Mouse (Mus musculus) brain, adult 2 months (tissue): ENCODE results near the gene Ttc4.

Experiments
- DNase-seq: peaks from one replicate; pipeline ENCODE4 v3.0.0; 2011; ENCODE audit warnings: low read depth, low spot score

Ttc4 gene

GRCm38 (mm10) chr4:106650833-106651527 is 27.8 kb downstream of the Ttc4 start, which contains the start of gene Pars2:
Gene Pars2 (plus strand): TSS chr4:106651069.
- peak; percentile 99 for DNase-seq

- DNase-seq = no peak
Measured at GRCm38 (mm10) chr4:106647137-106647536, 31.6 kb downstream of the Ttc4 start.

DNA sequence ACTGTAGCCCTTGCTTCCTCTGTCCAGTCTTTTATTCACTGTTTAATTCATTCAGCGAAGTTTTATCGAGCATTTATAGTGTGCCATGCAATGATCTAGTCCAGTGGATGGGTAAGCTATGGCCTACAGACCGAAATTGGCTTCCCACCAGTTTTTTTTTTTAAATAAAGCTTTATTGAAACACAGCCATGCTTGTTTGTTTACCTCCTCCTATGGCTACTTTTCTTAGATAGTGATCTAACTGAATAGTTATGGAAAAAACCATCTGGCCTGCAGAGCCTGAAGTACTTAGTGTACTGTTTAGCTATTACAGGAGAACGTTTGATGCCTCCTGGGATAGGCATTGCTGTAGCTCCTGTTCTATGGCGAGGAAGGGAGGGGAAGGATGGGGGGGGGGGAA is 32.9 kb downstream of the Ttc4 start:
- no peak for DNase-seq

GRCm38 (mm10) chr4:106644218-106644610 is 34.5 kb downstream of the Ttc4 start:
- DNase-seq = no peak

GRCm38 (mm10) chr4:106643483-106644217 is 35.1 kb downstream of the Ttc4 start:
- DNase-seq = peak; percentile 47

GRCm38 (mm10) chr4:106634086-106634479 is 44.7 kb downstream of the Ttc4 start:
- peak; percentile 53 for DNase-seq

DNA sequence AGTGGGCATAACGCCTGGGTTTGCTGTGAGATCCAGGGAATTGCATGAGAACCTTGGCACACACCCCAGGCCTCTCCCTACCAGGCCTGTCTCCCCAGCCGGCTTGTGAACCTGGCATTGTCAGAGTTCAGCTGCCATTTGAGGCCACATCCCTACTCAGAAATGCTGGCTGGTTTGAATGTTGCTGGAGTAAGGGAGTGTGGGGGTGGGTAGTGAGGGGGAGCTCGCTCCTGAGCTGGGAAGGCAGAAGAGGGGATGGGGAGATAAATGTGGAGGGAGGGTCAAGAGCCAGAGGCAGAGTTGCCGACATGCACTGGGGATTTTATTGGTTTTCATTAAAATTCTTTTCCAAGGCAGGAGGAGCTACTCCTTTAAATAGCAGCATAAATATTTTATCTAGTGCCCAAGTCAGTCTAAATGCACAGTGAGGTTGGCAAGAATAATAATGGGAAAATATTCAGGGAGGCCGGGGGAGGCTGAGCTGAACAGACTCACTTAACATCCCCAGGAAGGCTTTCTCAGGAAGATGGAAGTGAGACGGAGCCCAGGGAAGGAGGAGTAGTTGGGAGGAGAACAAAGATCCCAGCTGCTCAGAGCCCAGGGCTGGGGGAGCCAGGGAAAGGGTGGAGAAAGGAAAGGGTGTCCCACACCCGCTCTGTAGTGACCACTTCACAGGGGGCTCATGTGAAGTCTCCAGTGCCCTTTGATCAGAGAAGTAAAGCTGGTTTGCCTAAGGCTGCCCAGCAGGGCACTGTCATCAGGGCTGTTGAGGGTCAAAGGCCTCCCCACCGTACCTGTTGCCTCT is 45.3 kb downstream of the Ttc4 start:
- peak; percentile 62 for DNase-seq

DNA sequence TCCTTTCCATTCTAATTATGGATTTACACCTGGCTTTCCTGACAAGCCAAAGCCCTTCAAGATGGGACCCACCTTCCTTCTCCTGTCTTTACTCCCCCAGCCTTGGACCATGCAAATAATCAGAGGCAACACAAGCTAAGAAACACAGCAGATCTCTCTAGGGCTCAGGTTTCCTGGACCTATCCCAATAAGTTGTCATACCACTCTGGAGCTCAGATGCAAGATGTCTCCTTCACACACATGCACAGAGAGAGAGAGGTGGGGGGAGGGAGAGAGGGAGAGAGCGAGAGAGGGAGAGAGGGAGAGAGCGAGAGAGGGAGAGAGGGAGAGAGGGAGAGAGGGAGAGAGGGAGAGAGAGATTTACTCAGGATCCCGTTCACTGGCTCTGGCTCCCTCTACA is 46.4 kb downstream of the Ttc4 start:
- peak; percentile 56 for DNase-seq

DNA sequence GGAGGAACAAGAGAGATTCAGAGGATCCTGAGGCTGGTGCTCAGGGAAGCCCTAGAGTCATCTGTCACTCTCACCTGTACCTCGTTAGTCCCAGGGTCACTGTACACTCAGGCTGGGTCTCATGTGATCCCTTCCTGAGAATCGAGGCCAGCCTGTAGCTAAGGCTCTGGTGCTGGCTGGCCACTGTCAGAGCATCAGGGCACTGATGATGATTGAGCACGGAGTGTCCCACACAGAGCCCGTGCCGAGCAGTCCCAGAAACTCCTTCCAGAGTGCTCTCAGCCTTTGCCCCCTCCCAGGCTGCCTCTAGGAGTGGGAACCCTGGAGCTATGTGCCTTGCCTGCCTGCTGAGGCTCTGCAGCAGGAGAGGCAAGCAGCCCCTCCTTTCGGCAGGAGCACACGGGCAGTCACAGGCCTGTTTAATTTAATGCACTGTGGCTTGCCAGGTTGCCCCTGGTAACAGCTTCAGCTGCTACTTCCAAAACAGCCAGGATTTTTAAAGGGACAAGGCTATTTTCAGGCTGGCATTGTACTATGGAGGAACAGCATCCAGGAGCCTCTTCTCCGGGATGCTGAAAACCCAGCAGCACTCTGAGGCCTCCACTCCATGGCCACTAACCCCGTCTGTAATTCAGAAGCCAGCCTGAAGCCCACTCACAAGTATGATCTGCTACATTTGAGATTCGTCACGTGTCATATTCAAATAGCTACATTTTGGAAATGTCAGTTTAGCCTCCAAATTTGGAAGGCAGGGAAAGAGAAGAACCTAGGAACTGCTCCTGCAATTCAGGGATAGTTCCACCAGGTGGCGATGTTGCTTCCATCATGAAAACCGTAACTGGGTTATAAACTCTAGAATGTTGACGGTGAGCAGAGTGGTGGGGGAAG is 48.2 kb downstream of the Ttc4 start:
- DNase-seq = peak; percentile 95

DNA sequence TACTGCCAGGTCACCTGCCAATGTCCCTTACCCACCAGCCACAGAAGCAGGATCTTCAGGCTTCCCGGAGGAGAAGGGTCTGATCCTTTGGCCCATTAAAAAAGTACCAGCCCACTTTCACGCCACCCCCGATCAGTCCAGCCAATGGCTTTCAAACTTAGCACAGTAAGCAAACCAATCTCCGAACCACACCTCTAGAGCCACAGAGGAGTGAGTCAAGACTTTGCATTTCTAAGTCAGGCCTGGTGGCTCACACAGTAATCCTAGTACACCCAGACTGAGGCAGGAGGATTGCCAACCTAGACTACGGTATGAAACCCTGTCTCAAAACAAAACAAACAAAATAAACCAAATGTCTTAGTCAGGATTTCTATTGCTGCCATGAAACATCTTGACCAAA is 49.4 kb downstream of the Ttc4 start:
- DNase-seq = no peak

GRCm38 (mm10) chr4:106628650-106629360 is 49.9 kb downstream of the Ttc4 start:
- no peak for DNase-seq

- DNase-seq = no peak
Measured at GRCm38 (mm10) chr4:106627809-106628208, 50.9 kb downstream of the Ttc4 start.

DNA sequence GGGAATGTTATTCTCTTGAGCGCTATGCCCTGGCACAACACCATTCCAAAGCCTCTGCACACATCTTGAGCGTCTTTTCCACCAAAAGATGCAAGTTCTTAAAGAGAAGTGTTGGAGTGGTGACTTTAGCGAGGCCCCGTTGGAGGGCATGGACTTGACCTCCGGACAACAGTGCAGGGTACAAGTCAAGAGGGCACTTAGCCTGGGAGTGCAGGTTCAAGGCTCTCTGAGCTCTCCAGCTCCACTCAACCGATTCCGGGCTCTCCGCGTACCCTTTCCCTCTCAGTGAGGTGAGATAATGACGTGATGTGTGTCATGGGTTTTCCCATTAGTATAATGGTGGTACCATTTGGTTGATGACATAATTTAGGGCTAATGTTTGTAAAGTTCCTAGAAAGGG is 54.5 kb downstream of the Ttc4 start:
- DNase-seq = no peak

DNA sequence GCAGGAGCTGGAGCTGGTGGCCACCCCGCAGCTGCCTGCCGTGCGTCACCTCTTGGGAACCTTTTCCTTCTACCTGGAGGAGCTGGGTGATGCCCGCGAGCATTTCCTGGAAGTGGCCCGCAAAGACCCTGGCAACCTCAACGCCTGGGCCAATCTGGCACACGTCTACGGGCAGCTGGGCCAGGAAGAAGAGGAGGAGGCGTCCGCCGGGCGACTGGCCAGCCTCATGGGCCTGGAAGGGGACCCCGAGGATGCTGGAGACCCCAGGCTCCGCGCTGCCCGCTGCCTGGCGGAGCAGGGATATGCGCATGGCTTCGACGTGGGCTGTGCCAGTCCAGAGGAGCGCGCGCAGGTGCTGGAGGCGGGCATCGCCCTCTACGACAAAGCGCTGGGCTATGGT is 56.0 kb downstream of the Ttc4 start:
- DNase-seq = no peak

- no peak for DNase-seq
Measured at GRCm38 (mm10) chr4:106622030-106622493, 56.7 kb downstream of the Ttc4 start, which contains the start of gene Ttc22. Gene Ttc22 (plus strand): TSS chr4:106622432.

DNA sequence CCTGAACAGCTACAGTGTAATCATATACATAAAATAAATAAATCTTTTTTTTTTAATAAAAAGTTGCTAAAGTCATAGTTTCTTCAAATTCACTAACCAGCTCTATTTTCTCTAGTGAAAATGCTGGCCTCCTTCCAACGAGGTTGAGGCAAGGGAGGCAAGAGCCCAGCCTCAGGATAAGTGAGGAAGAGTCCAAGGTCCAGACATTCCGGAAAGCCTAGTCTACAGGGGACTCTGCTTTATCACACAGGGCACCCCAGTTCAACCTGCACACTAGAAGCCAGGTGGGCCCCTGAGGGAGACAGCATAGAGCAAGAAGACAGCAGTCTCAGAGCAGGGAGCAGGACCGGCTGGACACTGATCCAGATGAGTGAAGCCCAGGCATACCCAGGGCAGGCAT is 57.3 kb downstream of the Ttc4 start:
- no peak for DNase-seq

DNA sequence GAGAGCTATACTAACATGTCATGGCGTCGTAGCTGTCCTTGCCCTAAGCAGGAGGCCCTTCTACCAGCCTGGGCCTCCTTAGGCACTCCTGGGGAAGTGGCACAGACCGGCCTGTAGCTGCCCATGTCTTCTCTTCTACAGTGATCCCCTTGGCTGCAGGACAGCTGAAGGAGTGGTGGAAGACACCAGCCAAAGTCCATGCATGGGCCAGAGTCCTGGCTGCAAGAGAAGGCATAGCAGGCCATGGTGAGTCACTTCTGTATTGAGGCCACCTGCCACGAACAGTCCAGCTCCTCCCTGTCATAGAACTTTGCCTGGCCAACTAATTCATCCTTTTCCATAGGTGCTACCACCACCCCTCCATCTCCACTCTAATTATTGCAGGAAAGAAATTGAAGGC is 59.8 kb downstream of the Ttc4 start:
- no peak for DNase-seq

GRCm38 (mm10) chr4:106617056-106617455 is 61.7 kb downstream of the Ttc4 start, which contains the start of gene Lexm:
Gene Lexm (minus strand): TSS chr4:106617241.
- DNase-seq = peak; percentile 58

GRCm38 (mm10) chr4:106615637-106616036 is 63.1 kb downstream of the Ttc4 start:
- DNase-seq = no peak

- no peak for DNase-seq
Measured at GRCm38 (mm10) chr4:106614881-106615280, 63.9 kb downstream of the Ttc4 start.
